Mouse (Mus musculus) gastrocnemius, postnatal 14 days (tissue): Measurements from ENCODE around the gene 2900026A02Rik. TPM values are rescaled to one million over a fixed set of nuclear protein-coding genes. Genes with fewer than 3 reads are reported as not detected.

ENCODE experiments used
- DNase-seq: peaks from one replicate; pipeline ENCODE4 v3.0.0; 2021; ENCODE audit warnings: mixed read lengths
- intact Hi-C: fragments of 180-260 bp; cut with DNase I; formaldehyde crosslinking; loops from one replicate; pipeline ENCODE4 v1.15.1; 2025; ENCODE audit warnings: low total_unique reads
- total RNA-seq, 2 experiments: library from RNA; stranded (reverse); gene quantifications; 2 replicates each; pipeline ENCODE4 v1.2.3; 2021

Gene 2900026A02Rik
- total RNA-seq, 2 experiments from 2014 or later = 29.2 to 35.1 TPM

DNA sequence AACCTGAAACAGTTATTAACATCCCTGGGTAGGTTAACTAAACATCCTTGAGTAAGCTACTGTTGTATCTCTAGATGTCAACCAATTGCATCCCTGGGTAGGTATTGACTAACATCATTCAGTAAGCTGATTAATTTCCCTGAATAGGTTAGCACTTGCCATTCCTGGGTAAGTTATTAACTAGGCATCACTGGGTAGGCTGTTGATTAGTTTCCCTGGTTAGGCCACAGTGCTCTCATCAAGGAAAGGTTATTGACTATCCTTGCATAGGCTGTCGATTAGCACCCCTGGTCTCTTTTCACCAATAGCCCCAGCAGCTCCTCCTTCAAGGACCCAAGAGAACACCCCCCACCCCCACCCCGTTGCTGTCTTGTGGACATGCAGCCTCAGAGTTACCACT lies 135.1 kb downstream of the 2900026A02Rik start:
- no peak for DNase-seq
- intact Hi-C loops = no loop called here

DNA sequence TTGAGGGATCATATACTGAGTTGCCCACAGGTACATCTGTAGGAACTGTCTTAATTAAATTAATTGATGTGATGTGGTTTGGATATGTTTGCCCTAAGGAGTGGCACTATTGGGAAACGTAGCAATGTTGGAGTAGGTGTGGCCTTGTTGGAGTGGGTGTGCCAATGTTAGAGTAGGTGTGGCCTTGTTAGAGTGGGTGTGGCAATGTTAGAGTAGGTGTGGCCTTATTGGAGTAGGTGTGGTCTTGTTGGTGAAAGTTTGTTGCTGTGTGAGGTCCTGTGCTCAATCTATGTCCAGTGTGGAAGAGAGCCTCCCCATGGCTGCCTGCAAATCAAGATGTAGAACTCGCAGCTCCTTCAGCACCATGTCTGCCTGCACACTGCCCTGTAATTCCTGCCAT lies 136.7 kb downstream of the 2900026A02Rik start:
- intact Hi-C loops = no loop called here
- no peak for DNase-seq

DNA sequence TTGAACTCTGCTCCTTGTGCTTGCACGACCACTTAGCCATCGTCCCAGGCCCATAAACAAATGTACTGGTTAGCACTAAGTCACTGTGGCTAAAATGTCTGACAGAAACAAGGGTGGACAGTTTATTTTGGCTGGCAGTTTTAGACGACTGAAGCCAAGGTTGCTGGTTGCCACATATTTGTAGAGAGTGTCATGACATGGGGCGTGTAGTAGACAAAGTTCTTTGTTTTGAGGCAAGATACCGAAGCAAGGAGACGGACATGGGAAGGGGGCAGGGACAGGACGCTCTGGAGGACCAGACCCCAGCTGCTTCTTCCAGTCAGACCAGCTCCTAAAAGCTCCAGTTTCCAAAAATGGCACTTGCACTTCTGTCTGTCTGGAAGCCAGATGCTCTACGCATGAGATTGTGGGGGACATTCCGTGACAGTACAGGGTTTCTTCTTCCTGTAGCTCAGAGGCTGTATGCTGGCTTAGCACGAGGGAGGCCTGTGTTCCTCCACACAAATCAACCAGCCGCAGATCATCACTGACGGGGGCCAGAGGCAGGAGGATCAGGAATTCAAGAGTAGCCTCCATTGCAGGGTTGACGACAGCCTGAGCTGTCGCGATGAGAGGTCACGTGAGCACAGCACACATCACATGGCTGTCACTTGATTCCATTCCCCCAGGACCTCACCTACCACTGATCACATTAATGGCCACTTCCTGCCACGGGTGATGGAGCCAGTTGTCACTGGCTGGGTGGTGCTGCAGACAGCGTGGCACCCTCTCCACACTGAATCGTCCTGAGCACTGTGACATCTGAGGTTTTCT lies 138.5 kb downstream of the 2900026A02Rik start:
- intact Hi-C loops = no loop called here

DNA sequence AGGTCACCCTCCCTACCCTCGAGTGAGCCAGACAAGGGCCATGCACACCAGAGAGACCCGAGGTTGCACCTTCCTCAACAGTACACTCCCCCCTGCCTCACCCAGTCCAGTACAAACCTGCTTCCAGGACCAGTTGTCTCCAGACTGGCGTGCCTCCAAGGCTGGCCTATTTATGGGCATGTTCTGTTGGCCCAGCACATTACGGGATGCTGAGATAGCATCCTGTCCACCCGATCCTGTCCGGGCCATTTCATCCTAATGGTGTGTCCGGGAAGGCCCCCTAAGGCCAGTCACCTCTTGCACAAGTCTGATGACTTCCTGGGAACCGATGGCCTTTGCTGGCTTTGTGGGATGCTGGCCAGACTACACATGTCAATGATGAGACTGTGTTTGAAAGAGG lies 139.6 kb downstream of the 2900026A02Rik start, which contains the start of gene Crybb3:
Gene Crybb3 (minus strand): TSS at position 146 of the 400 bp plus-strand sequence.
- peak; percentile 66 for DNase-seq
- intact Hi-C loops = no loop called here

More for the DNA sequence above, 138.5 kb downstream of the 2900026A02Rik start:
- DNase-seq = no peak

DNA sequence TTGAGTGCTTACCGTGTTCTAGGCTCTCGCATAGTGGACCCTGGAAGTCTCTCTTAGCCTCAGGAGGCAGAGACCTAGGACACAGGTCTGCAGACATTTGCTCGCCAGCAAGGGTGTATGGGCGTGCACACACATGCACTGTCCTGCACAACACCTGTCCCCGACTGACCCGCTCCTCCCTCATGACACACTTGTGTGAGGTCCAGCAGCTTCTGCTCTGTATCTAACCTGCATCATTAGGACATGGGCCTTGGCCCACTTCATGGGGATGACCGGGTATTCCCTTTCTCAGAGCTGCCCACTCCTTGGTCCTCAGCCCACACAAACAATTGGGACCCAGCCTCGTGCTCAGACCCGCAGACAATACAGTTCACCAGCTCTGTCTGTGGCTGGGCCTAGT lies 140.0 kb downstream of the 2900026A02Rik start:
- intact Hi-C loops = no loop called here
- DNase-seq = no peak

DNA sequence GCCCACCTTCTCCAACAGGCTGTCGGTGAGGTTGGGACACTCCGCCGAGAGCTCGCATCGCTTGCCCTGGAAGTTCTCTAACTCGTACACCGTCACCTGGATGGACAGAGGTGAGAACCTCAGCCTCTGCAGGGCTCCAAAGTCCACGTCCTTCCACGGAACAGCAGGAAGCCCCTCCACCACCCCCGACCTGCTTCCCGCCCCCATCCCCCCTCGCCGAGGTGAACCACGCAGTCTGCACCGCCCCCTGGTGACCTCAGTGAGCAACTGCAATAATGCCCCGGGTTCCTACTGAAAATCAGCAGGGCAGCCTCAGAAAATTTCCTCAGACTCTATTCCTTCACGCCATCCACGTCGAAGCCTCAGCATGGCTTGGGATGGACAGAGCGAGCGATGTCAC lies 141.3 kb downstream of the 2900026A02Rik start:
- peak; percentile 42 for DNase-seq
- intact Hi-C loops = loop anchor here (10.0 kb wide), 1 partner anchor 645 kb away; no protein-coding TSS in a partner anchor

DNA sequence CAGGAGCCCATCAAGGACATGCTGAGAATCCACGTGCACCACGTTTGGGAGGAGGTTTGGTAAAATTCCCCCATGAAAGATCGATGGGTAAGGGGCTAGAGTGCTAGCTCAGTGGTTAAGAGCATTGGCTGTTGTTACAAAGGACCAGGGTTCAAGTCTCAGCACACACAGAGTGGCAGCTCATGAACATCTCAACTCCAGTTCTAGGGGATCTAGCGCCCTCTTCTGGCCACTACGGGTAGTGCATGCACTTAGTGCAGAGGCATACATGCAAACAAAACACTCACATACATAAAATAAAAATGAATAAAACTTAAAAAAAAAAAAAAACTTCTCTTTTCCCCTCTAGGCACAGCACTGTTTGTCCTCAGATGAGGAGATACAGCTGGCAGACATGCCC lies 142.3 kb downstream of the 2900026A02Rik start:
- intact Hi-C loops = loop anchor here (10.0 kb wide), 1 partner anchor 644 kb away; no protein-coding TSS in a partner anchor
- DNase-seq = no peak

DNA sequence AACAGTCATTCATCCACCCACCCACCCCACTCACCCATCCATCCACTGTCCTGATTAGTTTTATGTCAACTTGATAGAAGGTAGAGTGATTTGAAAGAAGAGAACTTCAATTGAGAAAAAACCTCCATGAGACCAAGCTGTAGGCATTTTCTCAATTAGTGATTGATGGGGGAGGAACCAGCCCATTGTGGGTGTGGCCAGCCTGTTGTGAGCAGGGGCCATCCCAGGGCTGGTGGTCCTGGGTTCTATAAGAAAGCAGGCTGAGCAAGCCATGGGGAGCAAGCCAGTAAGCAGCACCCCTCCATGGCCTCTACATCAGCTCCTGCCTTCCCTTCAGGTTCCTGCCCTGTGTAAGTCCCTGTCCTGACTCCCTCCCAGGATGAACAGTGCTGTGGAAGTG lies 151.0 kb downstream of the 2900026A02Rik start, which contains the start of gene Crybb2:
Gene Crybb2 (minus strand): TSS at position 101 of the 400 bp plus-strand sequence.
- DNase-seq = no peak
- intact Hi-C loops = loop anchor here (10.0 kb wide), 1 partner anchor 635 kb away; no protein-coding TSS in a partner anchor

DNA sequence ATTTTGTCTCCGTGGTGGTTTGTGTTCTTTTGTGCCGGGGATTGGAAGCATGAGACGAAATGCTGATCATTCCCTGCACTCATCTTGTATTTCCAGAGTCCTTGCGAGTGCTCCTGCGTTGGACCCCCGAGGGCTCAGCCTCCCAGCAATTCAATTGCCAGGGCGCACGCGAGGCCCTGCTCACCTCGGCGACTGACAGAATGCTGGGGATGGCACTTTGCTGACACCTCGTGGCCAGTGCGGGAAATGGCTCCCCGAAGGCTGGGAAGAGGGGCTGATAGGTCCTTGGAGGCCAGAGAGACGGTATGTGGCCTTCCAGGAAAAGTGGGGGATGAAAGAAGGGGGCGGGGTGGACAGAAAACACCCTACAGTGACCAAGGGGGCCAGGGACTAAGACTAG lies 166.7 kb downstream of the 2900026A02Rik start:
- intact Hi-C loops = no loop called here
- peak; percentile 76 for DNase-seq

DNA sequence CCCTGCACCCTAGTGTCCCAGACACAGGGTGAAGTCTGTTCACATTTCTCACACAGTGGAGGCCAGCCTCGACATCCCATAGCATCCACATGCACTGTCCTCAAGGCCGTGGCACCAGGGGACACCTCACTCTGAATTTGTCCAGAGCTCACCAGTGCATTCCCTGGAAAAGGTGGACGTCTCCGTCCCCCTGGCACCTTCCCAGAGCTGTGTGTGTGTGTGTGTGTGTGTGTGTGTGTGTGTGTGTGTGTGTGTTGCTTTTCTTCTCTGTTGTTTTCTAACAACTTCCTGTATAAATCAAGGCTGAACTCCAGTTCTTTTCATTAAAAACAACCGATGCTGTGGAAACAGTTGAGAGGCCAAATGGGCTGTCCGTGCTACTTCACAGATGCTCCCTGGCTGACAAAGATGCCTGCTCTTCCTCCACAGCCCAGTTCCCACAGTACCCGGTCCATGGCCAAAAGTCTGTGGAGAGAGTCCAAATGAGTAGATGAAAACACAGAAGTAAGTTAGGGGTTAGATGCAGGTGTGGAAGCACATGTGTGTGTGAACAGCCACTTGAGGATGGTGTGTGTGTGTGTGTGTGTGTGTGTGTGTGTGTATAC lies 170.4 kb downstream of the 2900026A02Rik start:
- intact Hi-C loops = no loop called here
- no peak for DNase-seq

DNA sequence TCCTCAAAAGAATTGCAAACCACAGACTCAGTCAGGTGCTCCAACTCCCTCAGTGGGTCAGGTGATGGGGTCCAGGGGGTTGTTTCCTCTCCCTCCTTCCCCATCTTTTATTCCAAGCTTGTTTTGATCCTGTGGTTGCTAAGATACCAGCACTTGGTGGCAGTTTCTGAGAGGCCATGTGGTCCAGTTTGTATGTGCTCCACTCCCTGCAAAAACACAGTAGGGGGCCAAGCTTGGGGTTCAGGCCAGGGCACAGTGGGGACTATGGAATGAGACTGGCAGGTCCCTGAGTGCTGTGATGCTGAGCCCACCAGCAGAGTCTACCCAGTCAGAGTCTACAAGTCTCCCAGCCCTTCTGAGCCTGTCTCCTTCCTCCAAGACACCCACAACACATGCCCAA lies 171.2 kb downstream of the 2900026A02Rik start:
- no peak for DNase-seq
- intact Hi-C loops = no loop called here

DNA sequence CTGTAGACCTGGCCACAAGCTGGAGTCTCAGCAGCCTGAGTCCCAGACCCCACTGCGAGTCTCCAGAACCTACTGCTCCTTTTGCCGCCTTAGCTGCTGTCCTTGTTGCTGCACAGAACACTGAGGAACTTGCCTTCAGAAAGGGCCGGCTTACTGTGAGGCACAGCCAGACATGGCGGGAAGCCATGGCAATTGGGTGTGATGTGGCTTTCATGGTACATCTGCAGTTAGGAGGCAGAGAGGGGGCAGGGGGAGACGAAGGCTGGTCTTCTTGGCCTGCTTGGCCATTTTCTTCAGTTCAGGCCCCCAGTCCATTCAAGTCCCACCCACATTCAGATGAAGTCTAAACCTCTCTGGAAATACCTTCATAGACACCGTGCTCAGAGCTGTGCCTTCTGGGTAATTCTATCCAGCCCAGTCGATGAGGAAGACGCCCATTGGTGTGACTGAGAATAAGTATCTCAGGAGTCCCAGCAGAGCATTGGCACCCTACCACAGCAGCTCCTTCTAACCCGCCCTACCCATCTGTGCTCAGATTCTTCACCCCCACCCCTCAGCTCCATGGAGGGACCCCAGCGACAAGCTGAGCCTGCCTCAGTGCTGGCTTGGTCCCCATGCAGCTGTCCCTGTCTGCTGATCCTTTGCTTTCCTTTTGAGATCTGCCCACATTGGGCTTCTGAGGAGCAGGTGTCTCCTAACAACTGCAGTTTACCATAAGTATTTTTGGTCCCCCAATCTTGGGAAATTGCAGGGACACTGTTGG lies 175.3 kb downstream of the 2900026A02Rik start:
- DNase-seq = no peak
- intact Hi-C loops = no loop called here

DNA sequence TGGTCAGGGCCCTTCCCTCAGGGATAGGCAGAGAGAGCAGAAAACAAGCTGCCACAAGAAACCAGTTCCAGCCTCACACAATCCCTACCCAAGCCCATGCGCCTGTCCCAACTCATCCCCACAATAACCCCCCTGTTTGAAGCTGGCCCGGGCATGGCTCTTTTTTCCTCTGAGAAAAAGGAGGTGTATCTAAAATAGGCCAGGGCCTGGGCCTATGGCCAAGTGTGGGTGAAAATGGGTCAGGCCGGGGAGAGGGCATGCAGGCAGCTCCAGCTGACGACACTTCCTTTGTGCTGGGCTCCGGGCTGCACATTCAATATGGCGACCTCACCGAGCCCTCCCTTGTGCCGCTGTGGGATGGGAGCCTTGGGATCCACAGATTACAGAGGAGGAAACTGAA lies 177.5 kb downstream of the 2900026A02Rik start:
- intact Hi-C loops = no loop called here
- DNase-seq = peak; percentile 41

DNA sequence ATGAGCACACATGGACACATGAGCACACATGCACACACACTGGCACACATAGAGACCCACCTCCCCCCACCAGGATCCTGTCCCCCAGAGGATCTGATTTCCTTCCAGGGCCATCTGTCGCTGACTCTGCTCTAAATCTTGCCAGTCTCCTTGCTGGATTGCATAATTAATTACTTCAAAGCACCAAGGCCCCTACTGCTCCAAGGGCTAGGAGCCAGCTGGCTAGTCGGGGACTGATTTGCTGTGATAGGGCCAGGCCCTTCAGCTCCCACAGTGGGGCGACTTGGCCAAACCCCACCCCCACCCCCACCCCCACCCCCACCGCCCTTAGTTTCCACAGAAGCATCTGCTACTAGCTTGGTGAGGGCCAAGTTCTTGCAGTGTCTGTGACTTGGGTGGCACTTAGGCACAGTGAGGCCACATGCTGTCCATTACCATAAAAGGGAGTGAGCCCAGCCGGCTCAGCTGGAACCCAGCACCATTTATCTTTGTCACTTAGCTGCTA lies 179.4 kb downstream of the 2900026A02Rik start:
- peak; percentile 78 for DNase-seq
- intact Hi-C loops = no loop called here

DNA sequence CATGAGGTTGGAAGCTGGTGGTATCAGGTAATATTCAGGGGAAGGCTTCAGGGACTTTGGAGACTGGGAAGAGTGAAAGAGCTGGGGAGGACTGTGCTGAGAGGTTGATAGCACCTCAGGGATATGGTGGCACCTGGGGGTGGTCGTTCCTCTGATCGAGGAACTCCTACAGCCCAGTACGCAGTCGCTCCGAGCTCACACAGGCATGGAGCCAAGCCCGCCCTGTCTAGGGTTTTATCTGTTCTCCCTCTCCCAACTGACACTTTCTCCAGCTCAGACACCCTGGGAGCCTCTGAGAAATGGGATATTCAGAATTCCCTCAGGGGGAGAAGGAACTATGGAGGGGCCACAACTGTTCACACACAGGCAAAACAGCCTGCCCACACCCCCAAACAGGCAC lies 180.3 kb downstream of the 2900026A02Rik start:
- DNase-seq = no peak
- intact Hi-C loops = no loop called here

DNA sequence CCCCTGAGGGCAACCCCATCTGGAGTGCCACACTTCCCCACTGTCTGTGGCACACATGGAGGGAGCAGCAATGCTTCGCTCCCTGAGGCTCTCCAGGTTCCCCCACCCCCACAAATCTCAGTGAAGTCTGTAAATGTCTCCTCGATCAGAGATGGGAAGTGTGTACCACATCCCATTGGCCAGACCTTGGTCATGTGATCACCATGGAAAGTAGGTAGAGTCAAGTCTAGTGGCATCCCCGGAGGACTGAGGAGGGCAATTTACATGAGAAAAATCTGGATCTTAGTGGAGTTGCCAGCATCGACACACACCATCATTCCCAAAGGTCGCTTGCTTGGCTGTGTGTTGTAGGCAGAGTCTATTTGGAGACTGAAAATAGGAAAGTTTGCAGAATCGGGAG lies 182.4 kb downstream of the 2900026A02Rik start:
- DNase-seq = no peak
- intact Hi-C loops = no loop called here
